Mouse (Mus musculus) cerebellum, postnatal 4 days (tissue): ENCODE measurements around the gene Angel1.

Experiments used
- DNase-seq, 2 experiments: peaks; one replicate each; pipeline ENCODE4 v3.0.0; 2022; ENCODE audit warnings: low spot score in 2 of 2, mixed read lengths in 1 of 2

Gene Angel1

DNA sequence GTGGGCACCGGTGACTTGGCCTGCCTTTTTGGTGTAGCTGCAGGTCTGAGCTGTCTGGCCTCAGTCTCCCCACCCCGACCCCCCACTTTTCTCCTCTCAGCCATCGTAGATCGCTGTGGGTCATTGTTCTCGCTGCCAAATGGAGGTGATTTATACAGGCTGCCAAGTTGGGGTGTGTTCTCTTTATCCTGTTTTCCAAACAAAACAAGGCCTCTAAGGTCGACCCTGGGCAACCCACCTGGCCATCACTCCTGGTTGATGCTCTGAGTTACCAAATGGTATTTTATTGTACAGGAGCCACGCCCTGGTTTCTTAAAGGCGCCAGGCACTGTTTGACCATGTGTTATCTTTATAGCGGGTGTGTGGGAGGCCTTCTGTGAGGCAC lies 46.7 kb downstream of the Angel1 start:
- DNase-seq = no peak

DNA sequence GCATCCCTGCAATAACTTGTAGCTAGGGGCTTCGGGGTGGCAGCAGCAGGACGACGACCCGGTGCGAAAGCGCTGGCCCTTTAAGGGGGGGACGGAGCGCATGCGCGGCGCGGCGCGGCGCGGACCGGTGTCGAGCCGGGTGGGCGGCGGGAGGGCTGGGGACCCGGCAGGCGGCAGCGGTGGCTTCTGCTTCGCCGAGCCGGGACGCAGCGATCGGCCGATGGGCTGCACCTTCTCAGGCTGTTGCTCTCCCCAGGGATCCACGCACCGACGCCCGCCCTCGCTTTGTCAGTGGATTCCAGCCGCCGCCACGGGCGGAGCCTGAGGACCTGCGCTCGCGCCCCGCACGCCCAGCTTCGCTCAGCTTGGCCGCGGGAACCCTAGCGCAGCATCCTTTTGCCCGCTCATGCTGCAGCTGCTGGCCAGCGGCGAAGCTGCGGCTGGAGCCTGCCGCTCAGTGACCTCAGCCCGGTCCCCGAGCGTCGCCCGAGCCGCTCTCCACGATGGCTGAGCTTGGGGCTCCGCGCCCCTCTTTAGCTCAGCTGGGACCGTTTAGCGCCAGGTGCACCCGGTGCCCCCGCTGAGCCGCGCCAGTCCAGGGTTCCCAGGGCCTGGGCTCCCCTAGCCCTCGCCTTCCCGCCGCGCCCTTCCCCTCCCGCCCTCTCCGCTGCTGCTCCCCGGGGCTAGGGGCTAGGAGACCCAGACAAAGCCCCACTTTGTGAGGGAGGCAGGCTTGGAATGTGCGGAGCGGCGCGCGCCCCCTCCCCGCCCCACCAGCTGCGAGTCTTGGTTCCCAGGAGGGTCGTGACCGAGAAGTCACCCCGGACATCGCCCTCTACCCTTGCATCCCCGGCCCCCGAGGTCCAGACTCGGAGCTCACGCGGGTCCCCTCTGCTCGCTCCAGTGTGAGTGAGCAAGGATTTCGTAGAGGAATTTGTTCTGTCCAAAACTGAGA lies 47.4 kb downstream of the Angel1 start, which contains the start of gene Vash1:
TSS of gene Vash1 (plus strand) at position 110 of the 955 bp plus-strand sequence.
- peak; percentile 47 to 78 for DNase-seq

- no peak for DNase-seq
Measured at GRCm38 (mm10) chr12:86672507-86672906, 53.8 kb downstream of the Angel1 start.

DNA sequence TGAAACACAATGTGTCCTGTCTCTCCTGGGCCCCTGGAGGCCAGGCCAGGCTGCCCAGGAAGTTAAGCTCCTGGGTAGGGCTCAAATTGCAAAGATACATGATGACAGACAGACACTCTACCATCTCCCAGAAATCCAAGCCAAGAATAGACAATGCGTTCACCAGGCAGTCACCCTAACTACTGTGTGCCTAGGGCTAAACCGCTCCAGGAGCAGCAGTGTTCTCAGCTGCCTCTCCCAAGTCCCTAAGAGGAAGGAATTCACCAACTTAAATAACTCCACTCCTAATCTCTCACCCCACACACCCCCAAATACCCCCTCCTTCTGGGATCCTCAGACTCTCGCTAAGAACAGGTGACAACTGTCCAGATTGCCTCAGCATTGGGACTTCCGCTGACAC lies 54.2 kb downstream of the Angel1 start:
- DNase-seq = no peak

GRCm38 (mm10) chr12:86668404-86668803 lies 57.9 kb downstream of the Angel1 start:
- no peak for DNase-seq

GRCm38 (mm10) chr12:86665656-86666055 lies 60.6 kb downstream of the Angel1 start:
- no peak for DNase-seq

GRCm38 (mm10) chr12:86660466-86660865 lies 65.8 kb downstream of the Angel1 start:
- no peak for DNase-seq

DNA sequence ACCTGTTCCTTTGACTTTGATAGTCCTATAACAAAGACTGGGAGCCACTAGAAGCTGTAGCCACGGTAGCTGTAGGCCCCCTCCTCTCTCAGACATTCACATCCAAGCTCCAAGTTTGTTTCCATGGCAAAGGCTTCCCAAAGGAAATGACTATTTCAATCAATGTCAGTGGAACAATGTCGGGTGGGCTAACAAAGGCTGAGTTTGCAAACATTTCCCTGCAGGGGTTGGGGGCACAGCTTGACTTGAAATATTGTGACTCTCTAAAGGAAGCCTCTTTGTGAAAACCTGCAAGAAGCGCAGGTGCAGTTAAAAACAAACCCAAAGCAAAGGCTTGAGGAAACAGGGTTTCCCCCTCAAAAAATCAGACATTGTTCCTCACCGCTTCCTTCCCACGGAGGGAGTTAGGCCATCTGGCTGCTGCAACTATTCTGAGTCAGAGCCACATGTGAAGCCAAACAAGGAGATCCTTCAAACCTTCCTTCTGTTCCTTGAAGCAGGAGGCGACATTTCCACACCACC lies 66.8 kb downstream of the Angel1 start:
- DNase-seq = no peak

- peak; percentile 53 to 79 for DNase-seq
Measured at GRCm38 (mm10) chr12:86652570-86653041, 73.7 kb downstream of the Angel1 start.

- no peak for DNase-seq
Measured at GRCm38 (mm10) chr12:86651301-86651860, 74.9 kb downstream of the Angel1 start.
